Comparison of ENCODE assay signal across 35 mouse cellular contexts in the genomic region with DNA sequence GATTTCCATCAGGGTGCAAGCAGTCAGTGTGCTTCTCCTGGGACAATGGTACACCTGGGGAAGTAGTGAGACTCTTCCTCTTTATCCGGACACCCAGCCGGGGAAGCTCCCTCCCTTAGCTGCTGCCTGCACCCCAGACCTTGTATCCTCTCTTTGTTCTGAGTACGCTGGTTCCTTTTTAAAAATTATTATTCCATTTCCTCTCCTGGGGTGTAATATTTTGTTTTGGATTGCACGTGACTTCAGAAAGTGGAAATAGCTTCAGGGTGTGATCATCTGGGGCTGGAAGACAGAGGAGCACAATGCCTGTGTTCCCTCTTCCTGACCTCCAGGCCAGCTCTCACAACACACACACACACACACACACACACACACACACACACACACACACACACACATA. TPM values are rescaled to one million over a fixed set of nuclear protein-coding genes. Genes with fewer than 3 reads are reported as not detected.
DNase-seq lines count a peak whose midpoint lies in the region; ATAC-seq and TF ChIP-seq lines count a peak whose summit lies in the region.
"Had no signal": no experiment of that assay in that cellular context is flagged by ENCODE, and none has a peak within 500 bp of the region (broad histone marks: within the 10 kb centered on the region; RNA-seq: fewer than 3 reads in every experiment).

No protein-coding gene starts in this region.

- H3K9me3 ChIP-seq in kidney, embryonic 16.5 days (ENCODE audit: low read length), result no peaks in the 10 kb centered on the region
- H3K9me3 ChIP-seq in liver, embryonic 12.5 days (replicated peaks), result no peaks in the 10 kb centered on the region
- H3K9me3 ChIP-seq: embryonic facial prominence, embryonic 13.5 days; hindbrain, embryonic 12.5 days; intestine, embryonic 15.5 days; limb, embryonic 10.5 days; limb, embryonic 15.5 days; liver, embryonic 15.5 days; neural tube, embryonic 12.5 days had no signal

- no peak overlapping the region for H3K4me3 ChIP-seq in kidney, embryonic 16.5 days (ENCODE audit: low read length)
- H3K4me3 ChIP-seq in liver, adult 2 months (ENCODE audit: insufficient read depth, low read depth, low read length), result no peak overlapping the region
- no peak overlapping the region for H3K4me3 ChIP-seq in liver, embryonic 12.5 days
- H3K4me3 ChIP-seq: embryonic facial prominence, embryonic 13.5 days; gastrocnemius, adult 2 months; hindbrain, embryonic 12.5 days; intestine, embryonic 15.5 days; limb, embryonic 10.5 days; limb, embryonic 15.5 days; liver, embryonic 15.5 days; myocyte; neural tube, embryonic 12.5 days had no signal

- H3K79me2 ChIP-seq in liver, adult 2 months (ENCODE audit: control insufficient read depth, insufficient read depth, low read length), result no peaks in the 10 kb centered on the region

- TF ChIP-seq POLR2A in liver, adult 2 months (IDR thresholded peaks at IDR 0.05; ENCODE audit: extremely low read depth, insufficient read depth, low read length), result no peak

- no peak overlapping the region for H3K9ac ChIP-seq in kidney, embryonic 16.5 days (replicated peaks; ENCODE audit: low read length)
- H3K9ac ChIP-seq in liver, adult 2 months (ENCODE audit: low read depth, low read length), result no peak overlapping the region
- H3K9ac ChIP-seq in liver, embryonic 12.5 days, result no peak overlapping the region
- H3K9ac ChIP-seq: embryonic facial prominence, embryonic 13.5 days; hindbrain, embryonic 12.5 days; intestine, embryonic 15.5 days; limb, embryonic 15.5 days; liver, embryonic 15.5 days; lung, embryonic 14.5 days; neural tube, embryonic 12.5 days had no signal

- no peak overlapping the region for H3K4me2 ChIP-seq in kidney, embryonic 16.5 days (replicated peaks; ENCODE audit: low read depth, low read length)
- H3K4me2 ChIP-seq in liver, embryonic 12.5 days, result no peak overlapping the region
- H3K4me2 ChIP-seq: embryonic facial prominence, embryonic 13.5 days; hindbrain, embryonic 12.5 days; intestine, embryonic 15.5 days; limb, embryonic 15.5 days; liver, embryonic 15.5 days; lung, embryonic 14.5 days; midbrain, embryonic 11.5 days; neural tube, embryonic 12.5 days had no signal

- no peak overlapping the region for H3K27ac ChIP-seq in kidney, embryonic 16.5 days (ENCODE audit: low read length)
- H3K27ac ChIP-seq in liver, adult 2 months (replicated peaks; ENCODE audit: insufficient read depth, low read depth, low read length), result no peak overlapping the region
- no peak overlapping the region for H3K27ac ChIP-seq in liver, embryonic 12.5 days
- H3K27ac ChIP-seq: embryonic facial prominence, embryonic 13.5 days; gastrocnemius, adult 2 months; hindbrain, embryonic 12.5 days; hindbrain, postnatal 0 days; intestine, embryonic 15.5 days; limb, embryonic 10.5 days; limb, embryonic 15.5 days; liver, embryonic 15.5 days; neural tube, embryonic 12.5 days; stomach, postnatal 0 days had no signal

- no peaks in the 10 kb centered on the region for H3K4me1 ChIP-seq in kidney, embryonic 16.5 days (ENCODE audit: insufficient read depth, low read length)
- H3K4me1 ChIP-seq in liver, adult 2 months (ENCODE audit: control insufficient read depth, insufficient read depth, low read length), result no peaks in the 10 kb centered on the region
- H3K4me1 ChIP-seq in liver, embryonic 12.5 days, result no peaks in the 10 kb centered on the region
- H3K4me1 ChIP-seq: hindbrain, embryonic 12.5 days; intestine, embryonic 15.5 days; limb, embryonic 10.5 days; limb, embryonic 15.5 days; liver, embryonic 15.5 days; neural tube, embryonic 12.5 days had no signal

- peak; percentile 22 to 50 for DNase-seq in adrenal gland, adult (ENCODE audit: inconsistent age in 2 of 2, low spot score in 1 of 2)
- DNase-seq in adrenal gland, postnatal 4 days (ENCODE audit: low spot score in 2 of 2), result no peak
- peak; percentile 38 for DNase-seq in kidney, adult 11 months
- DNase-seq in liver, adult 2 months (ENCODE audit: extremely low read depth, low read depth, low spot score), result peak; percentile 21
- DNase-seq in lung, postnatal 25 days (ENCODE audit: low spot score), result no peak
- no peak for DNase-seq in urinary bladder, adult 18-20 months (ENCODE audit: low spot score in 2 of 2)
- DNase-seq: cerebellum, adult 11-12 months; cerebellum, adult 9-11 months; gastrocnemius, adult 2 months; heart, postnatal 36 days; layer of hippocampus, adult 9-11 months; lung, embryonic 14.5 days; lung, postnatal 14 days; right cerebral cortex, adult 18-20 months; thymus, adult 18-20 months; thymus, postnatal 25 days had no signal

- no peaks in the 10 kb centered on the region for H3K27me3 ChIP-seq in kidney, embryonic 16.5 days (ENCODE audit: insufficient read depth, low read length)
- H3K27me3 ChIP-seq in liver, adult 2 months (ENCODE audit: control insufficient read depth, insufficient read depth, low read length), result no peaks in the 10 kb centered on the region
- no peaks in the 10 kb centered on the region; the same call in 1 of the 2 replicates for H3K27me3 ChIP-seq in liver, embryonic 12.5 days (replicated peaks)
- H3K27me3 ChIP-seq: embryonic facial prominence, embryonic 13.5 days; hindbrain, embryonic 12.5 days; intestine, embryonic 15.5 days; limb, embryonic 15.5 days; liver, embryonic 15.5 days; neural tube, embryonic 12.5 days had no signal

- no peak for TF ChIP-seq CTCF in liver, adult 2 months (IDR thresholded peaks at IDR 0.05; ENCODE audit: low read depth, low read length)

- no peak for ATAC-seq in kidney, embryonic 16.5 days (ENCODE audit: low FRiP score, low TSS enrichment)
- no peak for ATAC-seq in liver, embryonic 12.5 days
- ATAC-seq: forebrain, embryonic 16.5 days; hindbrain, postnatal 0 days; intestine, embryonic 15.5 days; midbrain, embryonic 16.5 days; Patski had no signal

- no peaks in the 10 kb centered on the region for H3K36me3 ChIP-seq in kidney, embryonic 16.5 days (ENCODE audit: insufficient read depth, low read length)
- H3K36me3 ChIP-seq in liver, adult 2 months (ENCODE audit: control insufficient read depth, insufficient read depth, low read length), result no peaks in the 10 kb centered on the region
- H3K36me3 ChIP-seq in liver, embryonic 12.5 days, result no peaks in the 10 kb centered on the region
- H3K36me3 ChIP-seq: embryonic facial prominence, embryonic 13.5 days; hindbrain, embryonic 12.5 days; intestine, embryonic 15.5 days; limb, embryonic 10.5 days; limb, embryonic 15.5 days; liver, embryonic 15.5 days; neural tube, embryonic 12.5 days had no signal

- WGBS in kidney, embryonic 16.5 days, result 52% methylated on average over 4 of the region's 4 CpGs
- WGBS in liver, adult 2 months, result 70% methylated on average over 4 of the region's 4 CpGs
- WGBS in liver, embryonic 12.5 days (ENCODE audit: insufficient replicate concordance), result 52% methylated on average over 4 of the region's 4 CpGs

RNA-seq across cellular contexts. Expression of a gene that starts 2.5 kb away (rescaled TPM):
- total RNA-seq in adrenal gland, postnatal 4 days (2021), result under 1 TPM; 0.37 to 0.56 TPM
- 0.80 TPM in 2 replicates for polyA plus RNA-seq in kidney, embryonic 16.5 days (2015; fragmentation: Nextera tagmentation; extraction: Ambion mirVana)
- 1.0 and 2.2 TPM in 2 replicates for total RNA-seq in liver, adult 2 months (2014; rRNA removed)
- polyA plus RNA-seq in liver, adult 2 months (2012; rRNA removed), result 0.51 and 1.1 TPM in 2 replicates
- 0.13 TPM in 1 of 2 replicates, not detected in the other for polyA plus RNA-seq in liver, embryonic 12.5 days (2016; fragmentation: Nextera tagmentation; extraction: Ambion mirVana)
- total RNA-seq: hindbrain, postnatal 0 days; left cerebral cortex, postnatal 10 days; MEL had no signal

RNA-seq across cellular contexts. Expression of a gene that starts 35.2 kb away (rescaled TPM):
- total RNA-seq in adrenal gland, postnatal 4 days (2021), result 1 to 10 TPM; 4.7 to 4.8 TPM
- 14.3 and 16.3 TPM in 2 replicates for polyA plus RNA-seq in kidney, embryonic 16.5 days (2015; fragmentation: Nextera tagmentation; extraction: Ambion mirVana)
- total RNA-seq in liver, adult 2 months (2014; rRNA removed), result 0.37 and 0.40 TPM in 2 replicates
- 0.05 and 0.24 TPM in 2 replicates for polyA plus RNA-seq in liver, adult 2 months (2012; rRNA removed)
- polyA plus RNA-seq in liver, embryonic 12.5 days (2016; fragmentation: Nextera tagmentation; extraction: Ambion mirVana), result 1.7 and 1.8 TPM in 2 replicates
- total RNA-seq: megakaryocyte progenitor cell, adult 5-6 weeks had no signal

Comparison
In these comparisons a context has a peak if more than half of its experiments do, and no peak if none do; other contexts are left out.
1. DNase-seq: peak in adrenal gland, adult (2 of 2), kidney, adult 11 months (single experiment) and liver, adult 2 months (single experiment); none in adrenal gland, postnatal 4 days (0 of 2), lung, postnatal 25 days (single experiment) and urinary bladder, adult 18-20 months (0 of 2).